Mouse (Mus musculus): ENCODE results near the gene Prdx5. TPM values are rescaled to one million over a fixed set of nuclear protein-coding genes. Genes with fewer than 3 reads are reported as not detected.

The Prdx5 gene
- total RNA-seq, 2 experiments from 2014 or later = 150 to 152 TPM

GRCm38 (mm10) chr19:6937541-6938465 lies 27.9 kb upstream of the Prdx5 start:
- DNase-seq = no peak

- no peak for DNase-seq
These were observed 26.4 kb upstream of the Prdx5 start for GRCm38 (mm10) chr19:6936299-6936698.

GRCm38 (mm10) chr19:6934195-6934977 lies 24.5 kb upstream of the Prdx5 start, which contains the start of gene Kcnk4:
Kcnk4 (minus strand) TSS chr19:6934515.
- DNase-seq = no peak

GRCm38 (mm10) chr19:6933436-6934194 lies 23.7 kb upstream of the Prdx5 start:
- DNase-seq = no peak

GRCm38 (mm10) chr19:6933102-6933435 lies 23.2 kb upstream of the Prdx5 start:
- DNase-seq = no peak

GRCm38 (mm10) chr19:6932018-6932417 lies 22.1 kb upstream of the Prdx5 start:
- DNase-seq = no peak

- DNase-seq = no peak
These were observed 21.1 kb upstream of the Prdx5 start for GRCm38 (mm10) chr19:6931002-6931401.

- DNase-seq = no peak
These were observed 18.2 kb upstream of the Prdx5 start for GRCm38 (mm10) chr19:6928080-6928479.

- DNase-seq = no peak
These were observed 16.8 kb upstream of the Prdx5 start for GRCm38 (mm10) chr19:6926559-6927255.

GRCm38 (mm10) chr19:6925611-6926329 lies 15.9 kb upstream of the Prdx5 start:
- no peak for DNase-seq

- DNase-seq = no peak
These were observed 15.3 kb upstream of the Prdx5 start, which contains the start of gene Catsperz for GRCm38 (mm10) chr19:6925307-6925573. Catsperz (minus strand) TSS chr19:6925380.

- peak; percentile 87 for DNase-seq
These were observed 14.8 kb upstream of the Prdx5 start for GRCm38 (mm10) chr19:6924461-6925306.

- no peak for DNase-seq
These were observed 13.2 kb upstream of the Prdx5 start for GRCm38 (mm10) chr19:6922901-6923735.

GRCm38 (mm10) chr19:6921647-6922567 lies 12.0 kb upstream of the Prdx5 start, which contains the start of gene Esrra:
Esrra (minus strand) TSS chr19:6921813.
- DNase-seq = peak; percentile 100

GRCm38 (mm10) chr19:6920741-6921636 lies 11.1 kb upstream of the Prdx5 start:
- DNase-seq = peak; percentile 50

GRCm38 (mm10) chr19:6919876-6920740 lies 10.2 kb upstream of the Prdx5 start:
- DNase-seq = no peak

Data from gastrocnemius, postnatal 10 days (tissue).